Mouse (Mus musculus): Measurements from ENCODE around the gene Hes5. TPM values are rescaled to one million over a fixed set of nuclear protein-coding genes. Genes with fewer than 3 reads are reported as not detected.

The Hes5 gene
- polyA plus RNA-seq, 1 experiment from 2014 or later, result 0.70 TPM

DNA sequence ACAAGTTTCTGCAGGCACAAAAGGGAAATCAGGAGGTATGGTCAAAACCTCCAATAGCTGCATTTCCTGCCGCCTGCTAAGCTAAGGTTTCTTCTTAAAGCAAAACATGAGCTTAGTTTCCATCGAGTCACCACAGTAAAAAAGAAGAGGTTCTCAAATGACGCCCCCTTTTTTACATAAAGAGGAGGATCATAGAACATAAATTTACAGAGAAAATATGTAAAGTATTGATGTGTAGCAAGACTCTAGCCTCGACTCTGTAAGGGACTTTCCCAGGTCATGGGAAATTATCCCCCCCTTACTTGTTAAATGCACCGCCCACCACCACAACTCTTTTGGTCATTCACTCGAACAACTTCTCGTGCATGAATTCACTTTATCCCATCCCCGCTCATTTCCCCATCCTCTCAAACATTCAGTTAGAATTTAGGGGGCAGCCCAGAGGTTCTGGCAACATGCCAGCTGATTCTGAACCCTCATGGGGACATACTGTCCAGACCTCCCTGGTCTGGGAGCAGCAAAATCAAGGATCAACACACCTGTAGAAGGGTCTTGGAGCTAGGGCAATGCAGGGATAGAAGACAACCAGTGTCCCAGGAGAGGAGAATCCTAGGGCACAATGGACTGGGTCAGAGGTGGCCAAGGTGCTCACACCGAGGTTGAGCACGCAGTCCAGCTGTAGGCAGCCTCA, 17.9 kb upstream of the Hes5 start:
- ATAC-seq (ENCODE audit: insufficient number of reproducible peaks, low FRiP score), result no peak
- H3K36me3 ChIP-seq, result no peaks in the 10 kb centered on the region
- H3K4me1 ChIP-seq (replicated peaks), result 0 out of 2 replicates have a peak, but pooled peaks cover 11% of the 10 kb centered on the region
- WGBS, result 79% methylated on average over 10 of the region's 10 CpGs
- H3K9ac ChIP-seq, result no peak overlapping the region
- no peak overlapping the region for H3K4me2 ChIP-seq
- H3K4me3 ChIP-seq, result no peak overlapping the region
- no peaks in the 10 kb centered on the region for H3K9me3 ChIP-seq (replicated peaks)
- H3K27me3 ChIP-seq (replicated peaks), result no peaks in the 10 kb centered on the region; the same call in 1 of the 2 replicates
- H3K27ac ChIP-seq (ENCODE audit: poor library complexity, severe bottlenecking), result no peak overlapping the region

DNA sequence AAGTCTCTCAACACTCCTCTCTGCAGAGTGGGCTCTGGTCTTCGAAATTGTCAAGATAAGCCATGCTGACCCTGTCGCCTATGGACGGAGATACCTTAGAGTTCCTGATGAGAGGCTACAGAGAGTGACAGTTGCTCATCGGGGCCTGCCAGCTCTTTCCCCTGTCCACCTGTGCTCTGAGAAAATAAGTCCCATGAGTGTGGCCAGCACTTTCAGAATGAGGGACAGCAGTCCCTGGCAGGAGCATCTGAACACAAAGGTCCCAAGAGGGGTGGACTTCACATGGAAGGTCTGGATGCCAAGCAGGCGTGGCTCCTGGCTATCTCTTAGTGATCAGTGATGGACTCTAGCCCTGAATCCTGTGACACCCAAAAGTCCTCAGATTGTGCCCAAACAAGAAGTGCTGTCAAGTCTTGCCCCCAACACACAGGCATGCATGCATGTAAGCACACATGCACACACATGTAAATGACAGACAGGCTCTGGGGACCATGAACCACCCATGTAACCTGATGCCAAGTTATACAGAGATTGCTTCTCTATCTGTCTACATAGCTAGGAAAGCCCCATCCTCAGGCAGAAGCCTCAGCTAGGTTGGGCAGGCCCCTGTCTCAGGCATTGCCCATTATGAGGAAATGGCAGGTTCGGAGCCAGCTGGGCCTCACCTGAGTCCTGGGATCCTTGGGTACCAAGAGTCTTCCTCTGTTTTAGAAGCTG, 17.2 kb upstream of the Hes5 start:
- Histone ChIP-seq H3K27me3 (replicated peaks) (peaks cover 5% of the 10 kb centered on the region), H3K27ac (ENCODE audit: poor library complexity, severe bottlenecking) (no peak overlapping the region), H3K4me1 (replicated peaks) (0 out of 2 replicates have a peak, but pooled peaks cover 11% of the 10 kb centered on the region), H3K4me2 (no peak overlapping the region), H3K4me3 (no peak overlapping the region), H3K9me3 (replicated peaks) (no peaks in the 10 kb centered on the region), H3K36me3 (no peaks in the 10 kb centered on the region), H3K9ac (no peak overlapping the region)
- 67% methylated on average over 6 of the region's 6 CpGs for WGBS
- no peak for ATAC-seq (ENCODE audit: insufficient number of reproducible peaks, low FRiP score)

DNA sequence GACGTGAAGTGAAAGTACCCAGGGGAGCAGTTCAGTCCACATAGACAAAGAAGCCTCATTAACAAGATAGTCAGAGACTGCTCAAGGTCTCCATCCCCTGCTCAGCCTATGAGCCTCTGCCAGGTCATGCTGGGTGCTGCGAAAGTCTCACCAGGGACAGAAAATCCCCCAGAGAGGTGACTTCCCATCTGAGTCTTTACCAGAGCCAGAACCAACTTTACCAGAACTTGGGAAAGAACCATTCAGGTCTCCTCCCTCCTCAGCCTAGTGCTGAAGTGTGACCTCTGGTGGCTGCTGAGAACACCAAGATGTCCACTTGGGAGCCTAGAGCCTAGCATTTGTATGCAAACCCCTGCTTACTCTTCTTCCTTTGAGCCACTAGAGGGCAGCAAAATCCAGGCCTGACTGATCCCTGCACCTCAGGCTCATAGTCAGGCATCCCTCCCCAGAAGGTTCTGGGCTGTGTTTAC, 16.6 kb upstream of the Hes5 start:
- no peak overlapping the region for H3K4me3 ChIP-seq
- ATAC-seq (ENCODE audit: insufficient number of reproducible peaks, low FRiP score), result peak; percentile 83
- 14% methylated on average over 2 of the region's 2 CpGs for WGBS
- peaks cover 12% of the 10 kb centered on the region for H3K27me3 ChIP-seq (replicated peaks)
- 0 out of 2 replicates have a peak, but pooled peaks cover 11% of the 10 kb centered on the region for H3K4me1 ChIP-seq (replicated peaks)
- no peak overlapping the region for H3K9ac ChIP-seq
- no peak overlapping the region for H3K27ac ChIP-seq (ENCODE audit: poor library complexity, severe bottlenecking)
- no peak overlapping the region for H3K4me2 ChIP-seq
- H3K36me3 ChIP-seq, result no peaks in the 10 kb centered on the region
- H3K9me3 ChIP-seq (replicated peaks), result no peaks in the 10 kb centered on the region

GRCm38 (mm10) chr4:154946319-154946718, 14.4 kb upstream of the Hes5 start:
- Histone ChIP-seq H3K36me3 (no peaks in the 10 kb centered on the region), H3K4me2 (peak overlapping the region; percentile 65), H3K27me3 (replicated peaks) (peaks cover 32% of the 10 kb centered on the region), H3K9me3 (replicated peaks) (no peaks in the 10 kb centered on the region), H3K27ac (ENCODE audit: poor library complexity, severe bottlenecking) (no peak overlapping the region), H3K4me1 (replicated peaks) (0 out of 2 replicates have a peak, but pooled peaks cover 11% of the 10 kb centered on the region), H3K9ac (peak overlapping the region; percentile 48; the same call in 1 of the 2 replicates), H3K4me3 (peak overlapping the region; percentile 36)
- 2% methylated on average over 8 of the region's 8 CpGs for WGBS
- peak; percentile 79 for ATAC-seq (ENCODE audit: insufficient number of reproducible peaks, low FRiP score)

DNA sequence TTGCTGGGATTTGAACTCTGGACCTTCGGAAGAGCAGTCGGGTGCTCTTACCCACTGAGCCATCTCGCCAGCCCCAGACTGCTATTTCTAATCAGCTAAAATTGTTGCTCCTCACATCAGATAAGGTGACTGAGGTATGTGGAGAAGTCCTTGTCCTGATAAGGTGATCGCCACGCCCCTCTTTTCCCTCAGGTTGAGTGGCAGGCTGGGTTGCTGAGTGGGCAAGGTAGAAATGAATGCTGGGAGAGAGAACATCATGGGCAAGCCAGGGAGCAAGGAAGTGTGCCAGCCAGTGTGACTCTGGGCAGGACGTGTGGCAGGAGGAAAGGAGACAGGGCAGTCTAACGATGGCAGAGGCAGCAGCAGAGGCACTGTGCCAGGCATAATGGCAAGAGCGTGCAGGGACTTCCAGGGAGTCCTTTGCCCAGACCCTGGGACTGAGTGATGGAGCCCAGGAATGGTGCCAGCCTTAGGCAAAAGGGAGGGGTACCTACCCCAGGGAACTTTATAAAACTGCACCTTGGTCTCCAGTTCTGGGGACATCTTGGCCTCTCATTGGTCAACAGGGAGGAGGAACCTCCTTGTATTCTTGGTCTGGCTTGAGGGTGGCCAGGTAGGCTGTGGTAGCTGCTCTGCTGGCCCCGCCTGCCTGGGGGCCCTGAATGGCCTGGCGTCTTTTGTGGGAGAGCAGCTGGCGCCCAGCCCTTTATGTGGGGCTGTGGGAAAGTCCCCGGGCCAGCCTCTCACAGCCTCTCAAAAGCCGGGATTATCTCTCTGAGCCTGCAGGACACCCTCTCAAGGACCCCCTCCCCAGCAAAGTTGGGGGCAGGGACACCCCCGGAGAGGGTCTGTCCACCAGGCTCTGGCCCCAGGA, 12.4 kb upstream of the Hes5 start:
- H3K4me2 ChIP-seq, result no peak overlapping the region
- H3K9ac ChIP-seq, result no peak overlapping the region
- H3K9me3 ChIP-seq (replicated peaks), result no peaks in the 10 kb centered on the region
- peaks cover 52% of the 10 kb centered on the region for H3K27me3 ChIP-seq (replicated peaks)
- 0 out of 2 replicates have a peak, but pooled peaks cover 11% of the 10 kb centered on the region for H3K4me1 ChIP-seq (replicated peaks)
- ATAC-seq (ENCODE audit: insufficient number of reproducible peaks, low FRiP score), result no peak
- WGBS, result 57% methylated on average over 14 of the region's 14 CpGs
- no peaks in the 10 kb centered on the region for H3K36me3 ChIP-seq
- H3K4me3 ChIP-seq, result no peak overlapping the region
- no peak overlapping the region for H3K27ac ChIP-seq (ENCODE audit: poor library complexity, severe bottlenecking)

GRCm38 (mm10) chr4:154948940-154949588, 11.7 kb upstream of the Hes5 start:
- peaks cover 59% of the 10 kb centered on the region for H3K27me3 ChIP-seq (replicated peaks)
- H3K9me3 ChIP-seq (replicated peaks), result no peaks in the 10 kb centered on the region
- H3K4me1 ChIP-seq (replicated peaks), result 0 out of 2 replicates have a peak, but pooled peaks cover 11% of the 10 kb centered on the region
- no peak overlapping the region for H3K27ac ChIP-seq (ENCODE audit: poor library complexity, severe bottlenecking)
- no peak overlapping the region for H3K9ac ChIP-seq
- H3K36me3 ChIP-seq, result no peaks in the 10 kb centered on the region
- ATAC-seq (ENCODE audit: insufficient number of reproducible peaks, low FRiP score), result no peak
- no peak overlapping the region for H3K4me2 ChIP-seq
- WGBS, result 63% methylated on average over 6 of the region's 6 CpGs
- no peak overlapping the region for H3K4me3 ChIP-seq

DNA sequence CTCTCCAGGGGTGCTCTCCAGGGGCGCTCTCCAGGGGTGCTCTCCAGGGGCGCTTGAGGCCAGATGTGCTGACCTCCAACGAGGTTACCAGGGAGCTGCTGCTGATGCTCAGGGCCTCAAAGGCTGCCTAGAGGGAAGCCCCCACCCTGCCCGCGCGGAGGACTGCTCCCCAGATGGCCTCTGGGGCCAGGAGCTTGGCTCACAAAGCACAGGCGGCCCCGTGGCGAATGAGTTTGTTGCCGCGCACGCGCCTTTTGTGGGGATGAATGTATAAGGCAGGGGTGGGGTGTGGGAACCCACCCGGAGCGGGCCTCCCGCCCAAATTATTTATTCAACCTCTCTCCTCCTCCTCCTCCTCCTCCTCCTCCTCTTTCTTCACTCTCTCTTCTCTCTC, 11.1 kb upstream of the Hes5 start:
- no peak for ATAC-seq (ENCODE audit: insufficient number of reproducible peaks, low FRiP score)
- no peaks in the 10 kb centered on the region for H3K9me3 ChIP-seq (replicated peaks)
- no peak overlapping the region for H3K4me2 ChIP-seq
- WGBS, result 20% methylated on average over 16 of the region's 16 CpGs
- H3K9ac ChIP-seq, result no peak overlapping the region
- no peak overlapping the region for H3K4me3 ChIP-seq
- H3K27me3 ChIP-seq (replicated peaks), result peaks cover 65% of the 10 kb centered on the region
- no peaks in the 10 kb centered on the region for H3K36me3 ChIP-seq
- H3K27ac ChIP-seq (ENCODE audit: poor library complexity, severe bottlenecking), result no peak overlapping the region
- 0 out of 2 replicates have a peak, but pooled peaks cover 11% of the 10 kb centered on the region for H3K4me1 ChIP-seq (replicated peaks)

GRCm38 (mm10) chr4:154952461-154953241, 8.1 kb upstream of the Hes5 start:
- no peak overlapping the region for H3K9ac ChIP-seq
- H3K27me3 ChIP-seq (replicated peaks), result peaks cover 93% of the 10 kb centered on the region
- peak overlapping the region; percentile 5; the same call in 1 of the 2 replicates for H3K4me2 ChIP-seq
- no peak for ATAC-seq (ENCODE audit: insufficient number of reproducible peaks, low FRiP score)
- H3K4me1 ChIP-seq (replicated peaks), result no peaks in the 10 kb centered on the region
- no peak overlapping the region for H3K27ac ChIP-seq (ENCODE audit: poor library complexity, severe bottlenecking)
- H3K36me3 ChIP-seq, result no peaks in the 10 kb centered on the region
- no peak overlapping the region for H3K4me3 ChIP-seq
- H3K9me3 ChIP-seq (replicated peaks), result no peaks in the 10 kb centered on the region
- WGBS, result 2% methylated on average over 26 of the region's 26 CpGs

- Histone ChIP-seq H3K36me3 (no peaks in the 10 kb centered on the region), H3K4me2 (no peak overlapping the region), H3K9ac (no peak overlapping the region), H3K4me3 (no peak overlapping the region), H3K9me3 (replicated peaks) (no peaks in the 10 kb centered on the region), H3K4me1 (replicated peaks) (peaks cover 27% of the 10 kb centered on the region), H3K27me3 (replicated peaks) (peaks cover 97% of the 10 kb centered on the region), H3K27ac (ENCODE audit: poor library complexity, severe bottlenecking) (no peak overlapping the region)
- 39% methylated on average over 9 of the region's 9 CpGs for WGBS
- ATAC-seq (ENCODE audit: insufficient number of reproducible peaks, low FRiP score), result no peak
Measured at GRCm38 (mm10) chr4:154956604-154957003, 4.1 kb upstream of the Hes5 start.

Measured in heart, embryonic 12.5 days (tissue).